Mouse (Mus musculus): Measurements from ENCODE around the gene Tor1aip1. TPM values are rescaled to one million over a fixed set of nuclear protein-coding genes. Genes with fewer than 3 reads are reported as not detected.

Tor1aip1 gene
- polyA plus RNA-seq, 1 experiment from 2014 or later: 14.2 TPM

DNA sequence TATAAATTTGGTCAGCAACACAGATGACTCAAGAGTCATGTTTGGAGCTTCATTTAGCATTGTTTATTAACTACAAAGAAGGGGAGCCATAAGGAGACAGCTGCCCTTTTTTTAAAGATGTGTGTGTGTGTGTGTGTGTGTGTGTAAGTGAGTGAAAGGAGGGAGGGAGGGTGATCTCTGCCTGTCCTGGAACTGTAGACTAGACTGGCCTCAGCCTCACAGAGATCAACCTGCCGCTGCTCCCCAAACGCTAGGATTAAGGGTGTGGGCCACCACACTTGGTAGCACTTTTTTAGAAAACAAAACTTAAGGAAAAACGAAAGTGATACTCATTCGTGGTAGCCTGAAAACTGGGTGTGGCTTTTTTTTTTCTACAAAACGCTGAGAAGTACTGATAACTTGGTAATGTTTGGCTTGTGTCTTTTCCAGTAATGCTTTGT is 884 bp upstream of the Tor1aip1 start:
- H3K27ac ChIP-seq (ENCODE audit: low read length): no peak overlapping the region
- WGBS: 61% methylated on average over 5 of the region's 5 CpGs
- no peaks in the 10 kb centered on the region for H3K9me3 ChIP-seq (replicated peaks; ENCODE audit: control insufficient read depth, low read length, poor library complexity, severe bottlenecking)
- H3K4me1 ChIP-seq (ENCODE audit: control insufficient read depth, insufficient read depth, low read length): peaks cover 21% of the 10 kb centered on the region
- no peak for ATAC-seq
- peaks cover 8% of the 10 kb centered on the region; the same call in 1 of the 2 replicates for H3K36me3 ChIP-seq (ENCODE audit: control insufficient read depth, insufficient read depth, low read length)
- H3K27me3 ChIP-seq (ENCODE audit: control insufficient read depth, insufficient read depth, low read depth, low read length): no peaks in the 10 kb centered on the region
- H3K4me2 ChIP-seq (ENCODE audit: low read length): no peak overlapping the region
- no peak overlapping the region for H3K9ac ChIP-seq (ENCODE audit: low read depth, low read length)
- H3K4me3 ChIP-seq (ENCODE audit: low read depth, low read length): no peak overlapping the region

DNA sequence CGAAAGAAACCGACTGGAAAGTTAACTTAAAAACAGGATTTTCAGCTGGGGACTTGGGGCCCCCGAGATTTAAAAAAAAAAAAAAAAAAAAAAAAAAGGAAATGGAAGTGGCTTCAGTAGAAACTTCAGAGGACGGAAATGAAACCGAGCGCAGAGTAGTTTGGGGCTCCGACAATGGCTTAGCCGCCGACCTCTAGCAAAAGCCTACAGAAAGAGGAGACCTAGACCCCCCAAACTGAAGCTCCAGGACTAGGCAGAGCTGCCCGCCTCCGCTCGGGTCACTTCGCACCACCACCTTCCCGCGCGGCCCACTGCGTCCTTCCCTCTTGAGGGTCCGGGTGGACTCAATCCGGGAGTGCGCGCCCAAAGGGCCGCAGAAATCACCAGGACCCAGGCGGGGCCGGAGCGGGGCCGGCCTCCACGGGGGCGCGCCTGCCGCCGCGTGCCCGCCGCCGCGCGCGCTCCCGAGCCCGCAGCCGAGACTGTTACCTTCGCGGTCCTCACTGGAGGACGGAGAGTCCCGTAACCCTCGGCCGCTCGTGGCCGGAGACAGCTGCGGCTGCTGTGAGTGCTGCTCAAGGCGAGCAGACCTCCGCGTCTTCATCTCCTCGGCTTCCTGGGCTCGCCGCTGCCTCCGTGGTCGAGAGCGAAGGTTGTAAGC is 881 bp downstream of the Tor1aip1 start, which contains the start of gene Tor1aip2:
TSS of gene Tor1aip2 (plus strand) at position 135 of the 661 bp plus-strand sequence.
- Histone ChIP-seq H3K4me1 (ENCODE audit: control insufficient read depth, insufficient read depth, low read length) (peaks cover 11% of the 10 kb centered on the region), H3K36me3 (ENCODE audit: control insufficient read depth, insufficient read depth, low read length) (peaks cover 17% of the 10 kb centered on the region), H3K9me3 (replicated peaks; ENCODE audit: control insufficient read depth, low read length, poor library complexity, severe bottlenecking) (no peaks in the 10 kb centered on the region), H3K27ac (ENCODE audit: low read length) (peak within 1 kb of the TSS; percentile 99), H3K4me3 (ENCODE audit: low read depth, low read length) (peak within 1 kb of the TSS; percentile 80), H3K27me3 (ENCODE audit: control insufficient read depth, insufficient read depth, low read depth, low read length) (no peaks in the 10 kb centered on the region), H3K9ac (ENCODE audit: low read depth, low read length) (peak within 1 kb of the TSS; percentile 92), H3K4me2 (ENCODE audit: low read length) (peak within 1 kb of the TSS; percentile 71)
- ATAC-seq: peak; percentile 84
- under 1% methylated on average over 51 of the region's 59 CpGs for WGBS

DNA sequence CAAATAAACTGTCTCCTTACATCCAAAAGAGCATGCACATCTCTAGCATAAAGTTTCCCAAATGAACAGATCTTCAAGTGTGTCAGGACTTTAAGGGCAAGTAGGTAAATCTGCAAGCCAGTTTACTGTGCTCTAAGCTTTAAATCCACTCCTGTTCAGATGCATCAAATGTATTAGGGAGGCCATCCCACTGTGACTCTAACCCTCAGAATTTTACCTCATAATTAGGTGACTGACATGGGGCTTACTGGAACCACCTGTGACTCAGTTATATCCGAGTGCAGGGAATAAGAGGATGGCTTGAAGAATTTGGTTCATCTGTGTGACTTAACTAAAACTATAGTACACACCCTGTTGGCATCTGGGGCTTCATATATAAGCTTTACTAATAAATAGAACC is 1.6 kb downstream of the Tor1aip1 start:
- peak overlapping the region; percentile 80 for H3K4me3 ChIP-seq (ENCODE audit: low read depth, low read length)
- ATAC-seq: no peak
- H3K9me3 ChIP-seq (replicated peaks; ENCODE audit: control insufficient read depth, low read length, poor library complexity, severe bottlenecking): no peaks in the 10 kb centered on the region
- peaks cover 11% of the 10 kb centered on the region for H3K4me1 ChIP-seq (ENCODE audit: control insufficient read depth, insufficient read depth, low read length)
- H3K4me2 ChIP-seq (ENCODE audit: low read length): peak overlapping the region; percentile 71
- peaks cover 19% of the 10 kb centered on the region for H3K36me3 ChIP-seq (ENCODE audit: control insufficient read depth, insufficient read depth, low read length)
- H3K27ac ChIP-seq (ENCODE audit: low read length): no peak overlapping the region
- WGBS: 27% methylated on average over 1 of the region's 1 CpGs
- peak overlapping the region; percentile 91; the same call in 1 of the 2 replicates for H3K9ac ChIP-seq (ENCODE audit: low read depth, low read length)
- no peaks in the 10 kb centered on the region for H3K27me3 ChIP-seq (ENCODE audit: control insufficient read depth, insufficient read depth, low read depth, low read length)

DNA sequence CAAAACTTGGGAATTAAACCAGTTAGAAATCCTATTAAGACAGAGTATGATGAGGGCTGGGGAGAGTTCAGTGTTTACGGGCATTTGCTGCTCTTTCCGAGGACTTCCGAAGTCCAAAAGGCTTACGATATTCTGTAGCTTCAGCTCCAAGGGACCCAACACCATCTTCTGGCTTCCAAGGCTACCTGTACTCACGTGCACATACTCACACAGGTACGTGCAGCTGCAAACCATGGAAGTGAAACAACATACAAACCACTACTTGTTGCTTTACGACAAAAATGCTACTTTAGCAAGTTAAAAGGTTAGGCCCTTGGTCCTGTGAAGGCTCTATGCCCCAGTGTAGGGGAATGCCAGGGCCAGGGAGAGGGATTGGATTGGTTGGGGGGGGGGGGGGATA is 2.4 kb downstream of the Tor1aip1 start:
- no peak overlapping the region for H3K4me3 ChIP-seq (ENCODE audit: low read depth, low read length)
- 97% methylated on average over 7 of the region's 7 CpGs for WGBS
- ATAC-seq: no peak

DNA sequence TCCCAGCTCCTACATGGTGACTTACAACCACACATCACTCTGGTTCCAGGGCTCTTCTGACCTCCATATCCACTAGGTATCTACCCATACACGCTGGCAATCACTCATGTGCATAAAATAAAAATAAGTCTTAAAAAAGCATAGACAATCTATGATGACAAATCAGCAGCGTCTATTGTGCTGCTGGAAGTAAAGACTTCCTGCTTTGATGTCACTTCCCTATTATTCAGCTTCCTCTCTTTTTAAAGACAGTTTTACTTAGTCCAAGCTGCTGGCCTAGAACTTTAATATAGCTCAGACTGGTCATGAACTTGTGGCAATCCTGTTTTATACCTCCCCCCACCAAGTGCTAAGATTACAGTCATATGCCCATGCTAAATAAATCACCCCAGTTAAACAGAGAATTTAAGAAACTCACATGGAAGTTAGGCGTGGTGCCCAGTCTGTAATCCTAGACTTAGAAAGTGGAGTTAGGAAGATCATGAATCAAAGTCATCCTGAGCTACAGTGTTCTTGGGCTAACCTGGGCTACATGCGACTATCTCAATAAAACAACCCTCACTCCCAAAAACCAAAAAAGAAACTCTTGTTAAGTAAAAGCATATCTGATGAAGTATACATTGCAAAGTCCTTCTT is 7.8 kb downstream of the Tor1aip1 start:
- H3K27ac ChIP-seq (ENCODE audit: low read length): no peak overlapping the region
- ATAC-seq: no peak
- 94% methylated on average over 4 of the region's 4 CpGs for WGBS
- no peak overlapping the region for H3K9ac ChIP-seq (ENCODE audit: low read depth, low read length)
- H3K27me3 ChIP-seq (ENCODE audit: control insufficient read depth, insufficient read depth, low read depth, low read length): no peaks in the 10 kb centered on the region
- no peak overlapping the region for H3K4me2 ChIP-seq (ENCODE audit: low read length)
- peaks cover 25% of the 10 kb centered on the region for H3K36me3 ChIP-seq (ENCODE audit: control insufficient read depth, insufficient read depth, low read length)
- H3K9me3 ChIP-seq (replicated peaks; ENCODE audit: control insufficient read depth, low read length, poor library complexity, severe bottlenecking): no peaks in the 10 kb centered on the region
- no peaks in the 10 kb centered on the region for H3K4me1 ChIP-seq (ENCODE audit: control insufficient read depth, insufficient read depth, low read length)
- H3K4me3 ChIP-seq (ENCODE audit: low read depth, low read length): no peak overlapping the region

More for the DNA sequence above, 2.4 kb downstream of the Tor1aip1 start:
- H3K36me3 ChIP-seq (ENCODE audit: control insufficient read depth, insufficient read depth, low read length): peaks cover 23% of the 10 kb centered on the region
- H3K4me2 ChIP-seq (ENCODE audit: low read length): no peak overlapping the region
- no peaks in the 10 kb centered on the region for H3K27me3 ChIP-seq (ENCODE audit: control insufficient read depth, insufficient read depth, low read depth, low read length)
- H3K4me1 ChIP-seq (ENCODE audit: control insufficient read depth, insufficient read depth, low read length): peaks cover 11% of the 10 kb centered on the region
- H3K27ac ChIP-seq (ENCODE audit: low read length): no peak overlapping the region
- no peaks in the 10 kb centered on the region for H3K9me3 ChIP-seq (replicated peaks; ENCODE audit: control insufficient read depth, low read length, poor library complexity, severe bottlenecking)
- H3K9ac ChIP-seq (ENCODE audit: low read depth, low read length): no peak overlapping the region

DNA sequence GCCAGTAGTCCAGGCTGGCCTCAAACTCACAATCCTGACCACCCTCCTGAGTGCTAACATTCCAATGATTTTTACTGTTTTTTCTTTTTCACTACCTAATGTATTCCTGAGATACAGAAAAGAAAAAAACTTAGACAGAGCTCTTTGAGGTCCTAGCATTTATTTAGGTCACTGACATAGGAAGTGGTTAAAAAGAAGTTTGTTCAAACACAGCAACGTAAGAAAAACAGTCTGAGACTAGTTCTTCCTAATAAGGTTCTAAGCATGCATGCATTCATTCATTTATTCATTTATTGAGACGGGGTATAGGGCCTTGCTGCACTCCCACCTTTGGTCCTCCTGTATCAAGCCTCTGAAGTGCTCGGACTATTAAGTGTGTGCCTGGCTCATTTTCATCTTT is 8.4 kb downstream of the Tor1aip1 start:
- Histone ChIP-seq H3K27me3 (ENCODE audit: control insufficient read depth, insufficient read depth, low read depth, low read length) (no peaks in the 10 kb centered on the region), H3K9me3 (replicated peaks; ENCODE audit: control insufficient read depth, low read length, poor library complexity, severe bottlenecking) (no peaks in the 10 kb centered on the region), H3K4me3 (ENCODE audit: low read depth, low read length) (no peak overlapping the region), H3K27ac (ENCODE audit: low read length) (no peak overlapping the region), H3K9ac (ENCODE audit: low read depth, low read length) (no peak overlapping the region), H3K4me1 (ENCODE audit: control insufficient read depth, insufficient read depth, low read length) (no peaks in the 10 kb centered on the region), H3K4me2 (ENCODE audit: low read length) (no peak overlapping the region), H3K36me3 (ENCODE audit: control insufficient read depth, insufficient read depth, low read length) (peaks cover 20% of the 10 kb centered on the region)
- 90% methylated on average over 3 of the region's 3 CpGs for WGBS
- no peak for ATAC-seq

DNA sequence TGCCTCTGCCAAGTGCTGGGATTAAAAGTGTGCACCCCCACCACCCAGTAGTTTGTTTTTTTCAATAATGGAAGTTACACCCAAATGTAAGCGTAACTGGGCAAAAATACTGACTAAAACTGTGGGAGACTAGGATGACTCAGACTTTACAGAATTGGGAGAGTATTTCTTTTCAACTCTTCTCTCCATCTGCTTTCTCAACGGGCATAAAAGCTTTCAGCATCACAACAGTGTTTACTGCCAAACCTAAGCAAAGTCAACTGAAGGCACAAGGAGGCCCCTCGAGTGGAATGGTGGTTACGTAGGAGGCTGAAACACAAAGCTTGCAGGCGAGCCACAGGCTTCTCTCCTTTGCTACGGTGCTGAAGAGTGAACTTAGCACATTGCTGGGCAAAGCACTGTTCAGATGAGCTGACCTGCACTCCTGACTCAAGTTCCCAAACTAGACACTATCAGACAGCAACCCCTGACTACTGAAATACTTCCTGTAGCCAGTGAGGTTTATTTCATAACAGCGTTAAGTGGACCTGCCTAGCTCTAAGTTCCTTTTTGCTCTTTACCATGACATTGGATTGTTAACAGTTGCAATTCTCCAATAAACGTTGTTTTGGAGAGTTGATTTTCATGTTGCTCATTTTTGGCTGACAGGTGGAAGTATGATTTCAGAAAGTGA is 11.3 kb downstream of the Tor1aip1 start:
- Histone ChIP-seq H3K4me1 (ENCODE audit: control insufficient read depth, insufficient read depth, low read length) (no peaks in the 10 kb centered on the region), H3K36me3 (ENCODE audit: control insufficient read depth, insufficient read depth, low read length) (peaks cover 8% of the 10 kb centered on the region; the same call in 1 of the 2 replicates), H3K4me2 (ENCODE audit: low read length) (no peak overlapping the region), H3K9ac (ENCODE audit: low read depth, low read length) (no peak overlapping the region), H3K27ac (ENCODE audit: low read length) (no peak overlapping the region), H3K4me3 (ENCODE audit: low read depth, low read length) (no peak overlapping the region), H3K27me3 (ENCODE audit: control insufficient read depth, insufficient read depth, low read depth, low read length) (no peaks in the 10 kb centered on the region), H3K9me3 (replicated peaks; ENCODE audit: control insufficient read depth, low read length, poor library complexity, severe bottlenecking) (no peaks in the 10 kb centered on the region)
- no peak for ATAC-seq
- WGBS: 91% methylated on average over 8 of the region's 8 CpGs

DNA sequence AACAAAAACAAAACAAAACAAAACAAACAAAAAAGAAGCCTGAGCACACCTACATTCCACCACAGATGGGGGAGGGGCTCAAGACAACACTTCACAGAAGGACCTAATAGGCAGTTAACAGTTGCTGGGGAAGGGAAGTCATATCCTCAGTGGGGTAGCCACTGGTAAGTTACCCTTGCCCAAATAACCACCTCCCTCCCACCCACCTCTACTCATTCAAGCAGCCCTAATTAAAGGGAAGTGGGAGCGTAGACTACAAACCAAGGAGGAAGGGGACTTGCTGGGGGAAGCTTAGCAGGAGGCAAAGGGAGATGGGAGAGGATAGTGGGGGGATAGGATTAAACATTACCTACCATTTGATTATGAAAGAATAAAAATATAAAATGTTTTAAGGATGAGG is 15.9 kb downstream of the Tor1aip1 start:
- no peaks in the 10 kb centered on the region for H3K27me3 ChIP-seq (ENCODE audit: control insufficient read depth, insufficient read depth, low read depth, low read length)
- 97% methylated on average over 1 of the region's 1 CpGs for WGBS

DNA sequence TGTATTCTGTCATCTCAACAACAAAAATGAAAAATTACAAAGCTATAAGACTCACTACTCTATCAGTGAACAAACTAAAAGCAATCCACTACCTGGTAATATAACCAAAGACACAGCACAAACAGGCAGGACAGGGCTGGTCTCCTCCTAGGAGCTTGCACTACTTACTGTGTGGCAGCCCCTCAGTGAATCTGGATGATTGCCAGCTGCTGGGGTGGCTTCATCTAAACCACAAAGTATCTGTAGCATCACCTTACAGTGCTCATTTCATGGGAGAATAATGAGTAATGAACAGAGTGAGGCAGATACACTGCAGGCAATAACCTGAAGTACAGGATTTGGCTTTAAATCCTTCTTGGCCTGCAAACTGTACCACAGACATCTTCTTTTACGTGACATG is 16.5 kb downstream of the Tor1aip1 start:
- peaks cover 13% of the 10 kb centered on the region for H3K36me3 ChIP-seq (ENCODE audit: control insufficient read depth, insufficient read depth, low read length)
- H3K4me2 ChIP-seq (ENCODE audit: low read length): no peak overlapping the region
- H3K9me3 ChIP-seq (replicated peaks; ENCODE audit: control insufficient read depth, low read length, poor library complexity, severe bottlenecking): no peaks in the 10 kb centered on the region
- H3K9ac ChIP-seq (ENCODE audit: low read depth, low read length): no peak overlapping the region
- no peak overlapping the region for H3K4me3 ChIP-seq (ENCODE audit: low read depth, low read length)
- no peaks in the 10 kb centered on the region for H3K4me1 ChIP-seq (ENCODE audit: control insufficient read depth, insufficient read depth, low read length)
- ATAC-seq: no peak
- no peaks in the 10 kb centered on the region for H3K27me3 ChIP-seq (ENCODE audit: control insufficient read depth, insufficient read depth, low read depth, low read length)
- H3K27ac ChIP-seq (ENCODE audit: low read length): no peak overlapping the region
- WGBS: 100% methylated on average over 1 of the region's 1 CpGs

More for the DNA sequence above, 15.9 kb downstream of the Tor1aip1 start:
- ATAC-seq: no peak
- no peak overlapping the region for H3K4me2 ChIP-seq (ENCODE audit: low read length)
- no peak overlapping the region for H3K4me3 ChIP-seq (ENCODE audit: low read depth, low read length)
- H3K27ac ChIP-seq (ENCODE audit: low read length): no peak overlapping the region
- no peak overlapping the region for H3K9ac ChIP-seq (ENCODE audit: low read depth, low read length)
- no peaks in the 10 kb centered on the region for H3K9me3 ChIP-seq (replicated peaks; ENCODE audit: control insufficient read depth, low read length, poor library complexity, severe bottlenecking)
- H3K36me3 ChIP-seq (ENCODE audit: control insufficient read depth, insufficient read depth, low read length): peaks cover 11% of the 10 kb centered on the region
- H3K4me1 ChIP-seq (ENCODE audit: control insufficient read depth, insufficient read depth, low read length): no peaks in the 10 kb centered on the region

Measured in midbrain, embryonic 16.5 days (tissue).